Mouse (Mus musculus) urinary bladder, postnatal 14 days (tissue): ENCODE measurements around the gene Tcl1b1.
"Not testable (repeated sequence)": the region's sequence is repeated elsewhere in the genome, so short reads cannot be mapped to it uniquely, and the experiment has no call there.

ENCODE experiments used
- DNase-seq: peaks from one replicate; pipeline ENCODE4 v3.0.0; 2021; ENCODE audit warnings: low spot score

The Tcl1b1 gene

DNA sequence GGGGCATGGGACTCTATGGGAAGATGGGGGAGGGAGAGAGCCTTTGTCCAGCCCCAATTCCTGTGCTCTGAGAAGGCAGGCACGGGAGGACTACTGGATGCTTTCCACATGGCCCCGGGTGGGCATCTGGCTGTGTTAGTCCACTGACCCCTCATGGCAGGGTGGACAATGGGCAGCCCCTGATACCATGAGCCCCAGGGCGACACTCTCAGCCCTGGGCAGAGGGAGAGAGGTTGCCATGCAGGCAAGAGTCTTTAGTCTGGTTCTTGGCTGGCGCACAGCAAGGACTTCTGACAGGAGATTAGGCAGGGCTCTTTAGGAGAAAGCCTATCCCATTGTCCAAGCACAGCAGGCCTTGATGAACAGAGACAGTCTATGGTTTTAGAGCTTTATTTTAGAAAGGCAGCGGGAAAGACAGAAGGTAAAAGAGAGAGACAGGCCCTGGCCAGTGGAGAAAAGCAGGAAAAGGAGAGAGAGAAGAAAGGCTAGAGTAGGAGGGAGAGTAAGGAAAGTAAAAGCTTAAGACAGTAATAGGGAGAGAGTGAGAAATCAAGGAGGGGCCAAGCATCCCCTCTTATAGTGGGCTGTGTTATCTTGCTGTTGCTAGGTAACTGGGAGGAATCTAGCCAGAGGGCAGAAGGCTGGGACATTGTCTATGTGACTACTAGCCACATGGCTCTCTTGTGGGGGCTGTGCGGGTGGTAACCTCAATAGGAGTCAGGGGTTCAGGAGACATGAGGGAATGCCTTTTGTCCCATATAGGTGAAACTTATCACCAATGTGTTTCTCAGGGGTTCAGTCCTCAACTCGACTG is 40.4 kb downstream of the Tcl1b1 start:
- DNase-seq: not testable (repeated sequence)

DNA sequence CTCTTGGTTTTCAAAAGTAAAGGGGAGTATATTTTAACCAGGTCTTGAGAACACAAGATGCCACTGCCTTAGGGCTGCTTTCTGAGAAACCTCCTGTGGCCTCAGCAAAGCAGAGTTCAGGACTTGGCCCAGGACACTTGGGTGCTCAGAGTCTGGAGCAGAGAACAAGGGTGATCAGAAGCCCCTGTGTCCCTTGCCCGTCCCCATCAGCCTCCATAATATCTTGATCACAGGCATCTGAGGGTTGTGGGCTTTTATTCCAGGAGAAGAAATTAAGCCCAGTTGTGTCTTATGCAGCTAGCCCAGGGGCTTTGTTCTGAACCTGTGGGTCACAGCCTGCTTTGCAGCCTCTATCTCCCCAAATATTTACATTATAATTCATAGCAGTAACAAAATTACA is 42.2 kb downstream of the Tcl1b1 start, which contains the start of gene Tcl1b4:
Gene Tcl1b4, plus strand, starts transcription at position 301 of the 400 bp plus-strand sequence.
- not testable (repeated sequence) for DNase-seq

DNA sequence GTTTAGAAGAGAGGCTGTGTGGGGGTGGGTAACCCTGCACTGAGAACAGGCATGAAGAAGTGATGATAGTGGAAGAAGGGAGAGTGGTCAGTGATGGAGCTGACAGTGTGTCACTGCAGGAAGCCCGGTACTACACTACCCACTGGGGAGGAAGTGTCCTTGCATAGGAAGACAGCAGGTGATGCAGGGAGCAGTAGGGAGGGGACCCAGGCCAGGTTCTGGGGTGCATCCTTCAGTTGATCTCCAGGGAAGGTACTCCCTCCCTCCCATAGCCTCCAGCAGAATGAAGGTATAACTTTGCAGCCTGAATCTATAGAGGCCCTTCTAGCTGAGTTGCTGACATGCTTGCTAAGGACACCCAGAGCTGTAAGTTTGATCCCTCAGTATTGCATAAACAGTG is 47.6 kb downstream of the Tcl1b1 start:
- DNase-seq: no peak

DNA sequence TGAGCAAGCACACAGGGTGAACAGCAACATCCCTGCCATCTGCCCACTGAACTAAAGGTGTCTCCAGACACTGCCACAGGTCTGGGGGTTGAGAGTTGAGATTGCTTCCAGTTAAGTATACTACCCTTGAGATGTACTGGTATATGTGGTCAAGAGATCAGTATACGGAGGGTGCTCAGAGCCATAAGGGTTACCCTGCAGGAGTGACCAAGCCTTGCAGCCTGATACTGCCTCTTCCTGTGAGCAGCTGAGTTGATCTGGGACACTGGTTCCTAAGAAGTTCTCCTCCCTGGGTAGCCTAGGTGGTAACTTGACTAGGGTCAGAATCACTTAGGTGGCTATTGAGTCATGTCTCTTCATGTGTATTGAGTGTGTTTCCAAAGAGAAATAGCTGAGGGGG is 49.0 kb downstream of the Tcl1b1 start:
- DNase-seq: no peak

DNA sequence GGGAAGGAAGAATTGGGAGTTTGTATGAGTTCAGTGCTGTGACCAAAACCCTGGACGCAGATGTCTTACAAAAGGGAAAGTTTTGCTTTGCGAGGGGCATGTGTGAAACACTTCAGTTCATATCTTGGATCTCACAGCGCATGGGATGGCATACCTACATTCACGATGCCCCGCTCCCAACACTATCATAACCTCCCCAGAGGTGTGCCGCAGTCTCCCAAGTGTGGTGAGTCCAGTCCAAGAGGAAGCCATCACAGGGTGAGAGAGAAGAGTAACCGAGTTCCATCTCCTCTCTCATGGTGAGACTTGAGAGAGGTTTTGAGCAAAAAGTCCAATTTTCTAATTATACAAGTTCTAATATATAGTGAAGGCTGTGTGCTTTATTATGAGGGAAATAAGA is 49.7 kb downstream of the Tcl1b1 start:
- no peak for DNase-seq
